Mouse (Mus musculus) lung, adult 2 months (tissue): ENCODE measurements around the gene Tmem54.

Source experiments
- CTCF ChIP-seq: fragments of 200-500 bp; IDR thresholded peaks from 2 replicates; pipeline ENCODE4 v1.5.1; 2011; ENCODE audit warnings: mild to moderate bottlenecking, low read length, control low read depth; ENCODE audit not compliant: insufficient read depth
- POLR2A ChIP-seq: fragments of 200-500 bp; IDR thresholded peaks from 2 replicates; pipeline ENCODE4 v1.6.1; 2011; ENCODE audit warnings: low read depth, mild to moderate bottlenecking, control low read depth, low read length, borderline replicate concordance; ENCODE audit errors: extremely low read depth

DNA sequence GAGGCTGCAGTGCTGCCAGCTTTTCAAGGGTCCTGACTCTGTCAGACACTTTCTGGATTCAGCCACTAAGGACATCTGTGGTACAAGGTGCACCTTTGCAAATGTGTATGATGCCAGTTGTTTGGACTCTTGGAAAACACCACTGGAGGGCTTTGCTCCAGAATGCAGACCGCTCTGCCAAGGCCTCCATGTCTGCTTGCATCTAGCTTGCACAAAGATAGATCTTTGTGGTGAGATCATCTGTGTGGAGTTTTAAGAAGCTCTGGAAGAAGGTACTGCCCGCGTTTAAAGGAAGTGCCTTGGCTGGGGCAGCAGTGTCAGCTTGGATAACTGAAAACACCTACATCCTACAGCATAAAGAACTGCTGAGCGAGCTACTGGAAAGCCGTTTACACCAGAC lies 38.2 kb downstream of the Tmem54 start:
- no peak for TF ChIP-seq POLR2A
- TF ChIP-seq CTCF = no peak
